Mouse (Mus musculus): ENCODE measurements around the gene Gm13119.

- TF ChIP-seq POLR2A (IDR thresholded peaks at IDR 0.05; ENCODE audit: low read depth, low read length) (no peak), CTCF (IDR thresholded peaks at IDR 0.05; ENCODE audit: borderline replicate concordance, insufficient read depth, low read length) (no peak)
These were observed 20.2 kb downstream of the Gm13119 start, which contains the start of gene Pramef20 for GRCm38 (mm10) chr4:144377911-144378310.
